Mouse (Mus musculus): Measurements from ENCODE around the gene Ccsap. TPM values are rescaled to one million over a fixed set of nuclear protein-coding genes. Genes with fewer than 3 reads are reported as not detected.

Gene Ccsap
- polyA plus RNA-seq, 1 experiment from 2014 or later = 7.5 TPM

DNA sequence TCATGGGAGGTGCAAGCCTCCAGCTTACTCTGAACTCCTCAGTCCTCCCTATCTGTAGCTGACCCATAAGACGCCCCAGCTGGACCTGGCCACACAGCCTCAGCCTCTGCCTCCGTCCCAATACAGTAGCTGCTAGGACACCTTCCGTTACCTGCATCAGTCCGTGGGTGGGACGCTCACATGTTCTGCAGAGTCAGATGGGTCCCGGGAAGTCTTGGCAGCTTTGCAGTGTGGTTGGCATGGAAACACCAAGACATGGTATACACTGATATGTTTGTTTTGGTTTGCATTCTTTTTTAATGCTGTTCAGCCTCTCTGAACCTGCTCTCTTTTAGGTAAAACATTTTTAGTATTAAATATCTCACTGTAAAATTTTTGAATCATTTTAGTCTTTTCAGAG is 23.7 kb downstream of the Ccsap start:
- H3K27me3 ChIP-seq (ENCODE audit: control insufficient read depth, insufficient read depth, low read length) = no peaks in the 10 kb centered on the region
- no peak overlapping the region for H3K27ac ChIP-seq (ENCODE audit: low read depth, low read length)
- DNase-seq (ENCODE audit: low spot score, missing footprints) (no peak), ATAC-seq (ENCODE audit: low FRiP score) (no peak)
- no peak overlapping the region for H3K9ac ChIP-seq (ENCODE audit: low read length)
- H3K36me3 ChIP-seq (ENCODE audit: control insufficient read depth, insufficient read depth, low read length) = peaks cover 23% of the 10 kb centered on the region
- 92% methylated on average over 6 of the region's 6 CpGs for WGBS
- H3K4me1 ChIP-seq (ENCODE audit: control insufficient read depth, insufficient read depth, low read length) = no peaks in the 10 kb centered on the region
- H3K4me3 ChIP-seq (ENCODE audit: low read depth, low read length) = no peak overlapping the region
- no peaks in the 10 kb centered on the region for H3K9me3 ChIP-seq (ENCODE audit: control insufficient read depth, low read length)
- no peak overlapping the region for H3K4me2 ChIP-seq

DNA sequence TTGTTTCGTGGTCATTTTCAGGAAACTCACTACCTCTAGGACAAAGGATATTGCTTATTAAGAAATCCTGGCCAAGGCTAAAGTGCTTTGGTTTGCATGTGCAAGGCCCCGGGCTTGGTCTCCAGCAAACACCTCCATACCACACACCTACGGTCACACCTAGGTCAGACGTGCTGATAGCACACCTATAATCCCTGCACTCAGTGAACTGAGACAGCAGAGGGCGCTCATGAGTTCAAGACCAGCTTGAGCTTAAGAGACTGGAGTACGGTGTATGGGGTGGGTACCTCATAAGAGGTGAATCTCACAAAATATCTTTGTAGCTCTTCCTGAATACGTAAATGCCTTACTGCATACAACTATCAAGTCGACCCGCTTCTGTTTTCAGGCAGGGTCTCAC is 24.6 kb downstream of the Ccsap start:
- Histone ChIP-seq H3K4me1 (ENCODE audit: control insufficient read depth, insufficient read depth, low read length) (no peaks in the 10 kb centered on the region), H3K36me3 (ENCODE audit: control insufficient read depth, insufficient read depth, low read length) (peaks cover 24% of the 10 kb centered on the region), H3K9ac (ENCODE audit: low read length) (no peak overlapping the region), H3K27me3 (ENCODE audit: control insufficient read depth, insufficient read depth, low read length) (no peaks in the 10 kb centered on the region), H3K4me2 (no peak overlapping the region), H3K9me3 (ENCODE audit: control insufficient read depth, low read length) (no peaks in the 10 kb centered on the region), H3K4me3 (ENCODE audit: low read depth, low read length) (no peak overlapping the region), H3K27ac (ENCODE audit: low read depth, low read length) (no peak overlapping the region)
- peak; percentile 89 for DNase-seq (ENCODE audit: low spot score, missing footprints)
- 60% methylated on average over 9 of the region's 9 CpGs for WGBS
- no peak for ATAC-seq (ENCODE audit: low FRiP score)

DNA sequence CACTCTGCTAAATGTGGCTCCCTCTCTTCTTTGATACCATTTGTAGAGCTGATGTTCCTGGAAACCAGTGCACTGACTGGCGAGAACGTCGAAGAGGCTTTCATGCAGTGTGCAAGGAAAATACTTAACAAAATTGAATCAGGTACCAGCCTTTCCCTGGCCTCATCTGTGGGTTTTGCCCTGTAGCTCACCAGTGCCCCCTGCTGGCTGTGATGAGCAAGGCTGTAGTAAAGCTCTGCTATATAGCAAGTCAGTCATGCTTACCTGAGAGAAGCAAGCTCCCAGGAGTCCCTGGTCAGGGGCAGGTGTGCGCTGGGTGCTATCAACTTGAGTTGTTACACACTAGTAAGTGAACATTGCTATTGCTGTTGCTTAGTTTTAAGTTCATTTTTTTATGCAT is 27.3 kb downstream of the Ccsap start:
- peaks cover 33% of the 10 kb centered on the region for H3K36me3 ChIP-seq (ENCODE audit: control insufficient read depth, insufficient read depth, low read length)
- H3K4me2 ChIP-seq = no peak overlapping the region
- H3K27ac ChIP-seq (ENCODE audit: low read depth, low read length) = no peak overlapping the region
- DNase-seq (ENCODE audit: low spot score, missing footprints) = peak; percentile 88
- no peaks in the 10 kb centered on the region for H3K9me3 ChIP-seq (ENCODE audit: control insufficient read depth, low read length)
- H3K4me3 ChIP-seq (ENCODE audit: low read depth, low read length) = no peak overlapping the region
- WGBS = 96% methylated on average over 4 of the region's 4 CpGs
- ATAC-seq (ENCODE audit: low FRiP score) = no peak
- H3K4me1 ChIP-seq (ENCODE audit: control insufficient read depth, insufficient read depth, low read length) = no peaks in the 10 kb centered on the region
- no peaks in the 10 kb centered on the region for H3K27me3 ChIP-seq (ENCODE audit: control insufficient read depth, insufficient read depth, low read length)
- H3K9ac ChIP-seq (ENCODE audit: low read length) = no peak overlapping the region

DNA sequence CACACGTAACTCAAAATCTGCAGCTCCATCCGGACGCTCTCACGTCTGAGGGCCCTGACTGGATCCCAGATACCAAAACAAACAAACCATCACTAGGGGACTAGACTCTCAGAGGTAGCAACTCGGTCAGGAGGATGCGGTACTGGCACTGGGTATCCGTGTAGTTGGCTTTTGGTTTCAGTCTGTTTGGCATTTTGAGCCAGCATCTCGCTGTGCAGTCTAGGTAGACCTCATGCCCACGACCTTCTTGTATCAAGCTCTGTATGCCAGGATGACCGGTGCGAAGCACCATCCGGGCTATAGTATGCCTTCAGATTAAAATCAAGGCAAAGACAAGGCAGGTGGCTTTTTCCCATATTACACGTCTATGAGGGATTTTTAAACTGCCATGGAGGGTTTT is 32.5 kb downstream of the Ccsap start:
- DNase-seq (ENCODE audit: low spot score, missing footprints) = no peak
- H3K36me3 ChIP-seq (ENCODE audit: control insufficient read depth, insufficient read depth, low read length) = peaks cover 19% of the 10 kb centered on the region
- no peaks in the 10 kb centered on the region for H3K4me1 ChIP-seq (ENCODE audit: control insufficient read depth, insufficient read depth, low read length)
- no peak overlapping the region for H3K4me3 ChIP-seq (ENCODE audit: low read depth, low read length)
- no peaks in the 10 kb centered on the region for H3K27me3 ChIP-seq (ENCODE audit: control insufficient read depth, insufficient read depth, low read length)
- no peak for ATAC-seq (ENCODE audit: low FRiP score)
- no peak overlapping the region for H3K4me2 ChIP-seq
- H3K9ac ChIP-seq (ENCODE audit: low read length) = no peak overlapping the region
- H3K27ac ChIP-seq (ENCODE audit: low read depth, low read length) = no peak overlapping the region
- 87% methylated on average over 13 of the region's 13 CpGs for WGBS
- H3K9me3 ChIP-seq (ENCODE audit: control insufficient read depth, low read length) = peaks cover 2% of the 10 kb centered on the region; the same call in 1 of the 2 replicates

DNA sequence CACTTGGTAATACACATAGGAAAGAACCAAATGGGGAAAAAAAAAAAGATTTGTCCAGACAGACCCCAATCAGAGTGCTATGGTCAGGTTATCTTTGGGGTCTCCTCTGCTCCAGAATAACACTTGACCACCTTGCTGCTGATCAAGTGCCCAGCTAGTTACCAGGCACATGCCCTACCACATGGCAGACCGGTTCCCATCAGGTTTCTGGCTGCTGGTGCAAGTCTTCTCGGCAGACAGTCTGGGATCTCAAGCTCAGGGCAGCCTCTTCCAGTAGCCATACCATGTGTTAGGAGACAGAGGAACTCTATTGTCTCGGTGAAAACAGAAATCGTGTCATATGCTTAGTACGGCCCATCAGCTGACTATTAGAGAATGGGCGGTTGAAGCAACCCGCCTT is 33.3 kb downstream of the Ccsap start:
- DNase-seq (ENCODE audit: low spot score, missing footprints) (no peak), ATAC-seq (ENCODE audit: low FRiP score) (no peak)
- H3K9me3 ChIP-seq (ENCODE audit: control insufficient read depth, low read length) = peaks cover 2% of the 10 kb centered on the region; the same call in 1 of the 2 replicates
- no peaks in the 10 kb centered on the region for H3K27me3 ChIP-seq (ENCODE audit: control insufficient read depth, insufficient read depth, low read length)
- no peak overlapping the region for H3K9ac ChIP-seq (ENCODE audit: low read length)
- 92% methylated on average over 7 of the region's 7 CpGs for WGBS
- H3K36me3 ChIP-seq (ENCODE audit: control insufficient read depth, insufficient read depth, low read length) = peaks cover 16% of the 10 kb centered on the region
- H3K4me1 ChIP-seq (ENCODE audit: control insufficient read depth, insufficient read depth, low read length) = no peaks in the 10 kb centered on the region
- no peak overlapping the region for H3K4me2 ChIP-seq
- no peak overlapping the region for H3K27ac ChIP-seq (ENCODE audit: low read depth, low read length)
- H3K4me3 ChIP-seq (ENCODE audit: low read depth, low read length) = no peak overlapping the region

DNA sequence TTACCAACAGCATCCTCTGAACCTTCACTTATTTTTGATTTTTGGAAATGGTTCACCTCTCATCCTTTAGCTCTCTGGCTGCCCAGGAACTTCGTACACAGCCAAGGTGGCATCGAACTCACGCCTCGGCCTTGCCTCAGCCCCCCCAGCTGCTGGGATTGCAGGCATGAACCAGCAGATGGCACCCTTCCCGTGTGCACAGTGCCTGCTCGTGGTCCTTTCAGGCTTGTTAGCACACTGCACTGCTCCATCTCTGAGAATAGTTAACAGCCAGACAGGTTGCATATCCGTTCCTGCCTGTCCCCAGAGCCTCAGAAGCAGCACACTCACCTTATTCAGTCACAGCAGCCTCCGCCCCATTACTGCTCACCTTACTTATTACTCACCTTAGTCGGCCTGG is 34.0 kb downstream of the Ccsap start:
- H3K27ac ChIP-seq (ENCODE audit: low read depth, low read length) = no peak overlapping the region
- ATAC-seq (ENCODE audit: low FRiP score) = no peak
- H3K9ac ChIP-seq (ENCODE audit: low read length) = no peak overlapping the region
- no peak for DNase-seq (ENCODE audit: low spot score, missing footprints)
- no peaks in the 10 kb centered on the region for H3K27me3 ChIP-seq (ENCODE audit: control insufficient read depth, insufficient read depth, low read length)
- H3K4me2 ChIP-seq = no peak overlapping the region
- peaks cover 16% of the 10 kb centered on the region for H3K36me3 ChIP-seq (ENCODE audit: control insufficient read depth, insufficient read depth, low read length)
- no peaks in the 10 kb centered on the region for H3K4me1 ChIP-seq (ENCODE audit: control insufficient read depth, insufficient read depth, low read length)
- no peak overlapping the region for H3K4me3 ChIP-seq (ENCODE audit: low read depth, low read length)
- WGBS = 67% methylated on average over 9 of the region's 9 CpGs
- H3K9me3 ChIP-seq (ENCODE audit: control insufficient read depth, low read length) = peaks cover 2% of the 10 kb centered on the region; the same call in 1 of the 2 replicates

DNA sequence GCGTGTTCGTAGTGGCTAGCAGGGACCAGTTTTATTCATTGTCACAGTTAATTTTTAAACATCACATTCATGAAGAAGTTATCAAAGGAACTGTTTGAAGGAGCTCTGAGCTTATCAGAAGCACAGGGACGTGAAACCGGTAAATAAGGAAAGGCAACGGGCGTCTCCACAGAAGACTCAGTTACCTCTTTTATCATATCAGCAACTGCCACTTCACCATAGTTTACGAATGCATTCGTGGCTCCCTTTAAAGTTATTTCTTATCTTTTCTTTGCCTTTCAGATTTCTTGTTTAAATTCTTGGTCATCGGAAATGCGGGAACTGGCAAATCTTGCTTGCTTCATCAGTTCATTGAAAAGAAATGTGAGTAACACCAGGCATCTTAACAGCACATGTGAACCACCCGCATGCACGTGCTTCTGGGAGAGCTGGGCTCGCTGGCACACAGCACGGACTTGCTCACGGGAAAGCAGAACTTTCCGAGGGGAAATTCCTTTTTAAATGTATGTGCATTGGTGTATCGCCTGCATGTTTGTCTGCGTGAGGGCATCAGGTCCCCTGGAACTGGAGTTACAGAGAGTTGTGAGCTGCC is 36.4 kb downstream of the Ccsap start:
- no peak for DNase-seq (ENCODE audit: low spot score, missing footprints)
- H3K4me1 ChIP-seq (ENCODE audit: control insufficient read depth, insufficient read depth, low read length) = no peaks in the 10 kb centered on the region
- peaks cover 2% of the 10 kb centered on the region; the same call in 1 of the 2 replicates for H3K9me3 ChIP-seq (ENCODE audit: control insufficient read depth, low read length)
- H3K27ac ChIP-seq (ENCODE audit: low read depth, low read length) = no peak overlapping the region
- no peaks in the 10 kb centered on the region for H3K27me3 ChIP-seq (ENCODE audit: control insufficient read depth, insufficient read depth, low read length)
- H3K9ac ChIP-seq (ENCODE audit: low read length) = no peak overlapping the region
- 96% methylated on average over 18 of the region's 18 CpGs for WGBS
- H3K36me3 ChIP-seq (ENCODE audit: control insufficient read depth, insufficient read depth, low read length) = peaks cover 8% of the 10 kb centered on the region
- H3K4me3 ChIP-seq (ENCODE audit: low read depth, low read length) = no peak overlapping the region
- no peak overlapping the region for H3K4me2 ChIP-seq
- no peak for ATAC-seq (ENCODE audit: low FRiP score)

DNA sequence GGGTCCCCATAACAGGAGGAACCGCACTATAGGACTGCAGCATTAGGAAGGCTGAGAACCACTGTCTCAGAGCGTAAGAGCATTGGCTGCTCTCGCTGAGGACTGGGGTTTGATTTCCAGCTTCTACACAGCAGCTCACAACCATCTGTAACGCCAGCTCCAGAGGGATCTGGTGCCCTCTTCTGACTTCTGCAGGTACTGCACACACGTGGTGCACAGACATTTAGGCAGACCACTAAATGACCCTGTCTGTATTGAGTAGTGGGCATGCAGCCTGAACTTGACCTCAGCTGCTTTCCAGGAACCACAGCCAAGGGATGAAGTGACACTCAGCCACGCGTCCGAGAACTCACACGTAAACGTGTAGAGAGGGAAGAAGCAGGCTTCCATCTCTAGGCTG is 36.9 kb downstream of the Ccsap start:
- H3K36me3 ChIP-seq (ENCODE audit: control insufficient read depth, insufficient read depth, low read length) = peaks cover 8% of the 10 kb centered on the region
- H3K4me2 ChIP-seq = no peak overlapping the region
- no peaks in the 10 kb centered on the region for H3K27me3 ChIP-seq (ENCODE audit: control insufficient read depth, insufficient read depth, low read length)
- ATAC-seq (ENCODE audit: low FRiP score) = no peak
- peaks cover 2% of the 10 kb centered on the region; the same call in 1 of the 2 replicates for H3K9me3 ChIP-seq (ENCODE audit: control insufficient read depth, low read length)
- no peak overlapping the region for H3K27ac ChIP-seq (ENCODE audit: low read depth, low read length)
- no peak overlapping the region for H3K9ac ChIP-seq (ENCODE audit: low read length)
- 94% methylated on average over 10 of the region's 10 CpGs for WGBS
- H3K4me3 ChIP-seq (ENCODE audit: low read depth, low read length) = no peak overlapping the region
- no peak for DNase-seq (ENCODE audit: low spot score, missing footprints)
- H3K4me1 ChIP-seq (ENCODE audit: control insufficient read depth, insufficient read depth, low read length) = no peaks in the 10 kb centered on the region

DNA sequence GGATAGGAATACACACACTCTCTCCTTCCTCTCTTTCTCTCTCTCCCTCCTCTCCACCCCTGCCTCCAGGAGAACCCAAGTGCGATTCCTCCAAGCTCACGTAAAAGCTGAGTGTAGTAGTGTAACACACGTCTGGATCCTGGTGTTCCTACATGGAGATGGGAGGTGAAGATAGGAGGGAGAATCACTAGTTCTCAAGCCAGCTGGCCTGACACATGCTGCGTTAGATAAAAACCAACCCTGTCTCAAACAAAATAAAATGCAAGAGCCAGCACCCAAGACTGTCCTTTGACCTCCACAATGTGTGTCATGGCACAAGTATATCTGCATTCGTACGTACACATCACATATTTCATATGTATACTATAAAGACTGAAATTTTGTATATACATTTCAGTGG is 39.2 kb downstream of the Ccsap start:
- H3K27me3 ChIP-seq (ENCODE audit: control insufficient read depth, insufficient read depth, low read length) = no peaks in the 10 kb centered on the region
- DNase-seq (ENCODE audit: low spot score, missing footprints) (no peak), ATAC-seq (ENCODE audit: low FRiP score) (no peak)
- H3K9me3 ChIP-seq (ENCODE audit: control insufficient read depth, low read length) = peaks cover 2% of the 10 kb centered on the region; the same call in 1 of the 2 replicates
- no peak overlapping the region for H3K4me3 ChIP-seq (ENCODE audit: low read depth, low read length)
- no peaks in the 10 kb centered on the region for H3K4me1 ChIP-seq (ENCODE audit: control insufficient read depth, insufficient read depth, low read length)
- H3K27ac ChIP-seq (ENCODE audit: low read depth, low read length) = no peak overlapping the region
- no peak overlapping the region for H3K4me2 ChIP-seq
- H3K9ac ChIP-seq (ENCODE audit: low read length) = no peak overlapping the region
- WGBS = 92% methylated on average over 6 of the region's 6 CpGs
- H3K36me3 ChIP-seq (ENCODE audit: control insufficient read depth, insufficient read depth, low read length) = peaks cover 4% of the 10 kb centered on the region; the same call in 1 of the 2 replicates
